Mouse (Mus musculus) midbrain, postnatal 0 days (tissue): ENCODE measurements around the gene Atg101. TPM values are rescaled to one million over a fixed set of nuclear protein-coding genes. Genes with fewer than 3 reads are reported as not detected.
A peak's percentile ranks its signal among the peaks of the same experiment; 100 is the strongest.

ENCODE experiments used
- ATAC-seq: fragments of 200-750 bp; cut with Nextera tagmentation; 2 replicates; pipeline ENCODE4 v1.8.0; 2017; ENCODE audit warnings: moderate number of reproducible peaks, mild to moderate bottlenecking, moderate TSS enrichment, moderate library complexity; ENCODE audit not compliant: low FRiP score
- DNase-seq: peaks from one replicate; pipeline ENCODE4 v3.0.0-alpha.2; 2015; ENCODE audit warnings: low spot score
- H3K27ac ChIP-seq: fragments of 300-500 bp; sonication (generic); 2 replicates; pipeline ENCODE4 v1.5.1; 2014; ENCODE audit warnings: low read depth, mild to moderate bottlenecking, low read length, mixed read lengths
- H3K27me3 ChIP-seq: fragments of 300-500 bp; sonication (generic); 2 replicates; pipeline ENCODE4 v1.6.1; 2014; ENCODE audit warnings: low read length, control low read depth, mixed read lengths; ENCODE audit not compliant: insufficient read depth
- H3K36me3 ChIP-seq: fragments of 300-500 bp; sonication (generic); 2 replicates; pipeline ENCODE4 v1.6.1; 2014; ENCODE audit warnings: low read length, control low read depth, mixed read lengths; ENCODE audit not compliant: insufficient read depth
- H3K4me1 ChIP-seq: fragments of 300-500 bp; sonication (generic); 2 replicates; pipeline ENCODE4 v1.6.1; 2014; ENCODE audit warnings: mild to moderate bottlenecking, control low read depth, antibody characterized with exemption, low read length, mixed read lengths; ENCODE audit not compliant: insufficient read depth
- H3K4me2 ChIP-seq: fragments of 300-500 bp; sonication (generic); 2 replicates; pipeline ENCODE4 v1.6.1; 2014; ENCODE audit warnings: low read depth, mild to moderate bottlenecking, low read length, mixed read lengths; ENCODE audit not compliant: poor library complexity, severe bottlenecking
- H3K4me3 ChIP-seq: fragments of 300-500 bp; sonication (generic); 2 replicates; pipeline ENCODE4 v1.5.1; 2014; ENCODE audit warnings: low read depth, mild to moderate bottlenecking, low read length, moderate library complexity
- H3K9ac ChIP-seq: fragments of 300-500 bp; sonication (generic); replicated peaks from 2 replicates; pipeline ENCODE4 v1.6.1; 2014; ENCODE audit warnings: mild to moderate bottlenecking, low read length, moderate library complexity, mixed read lengths; ENCODE audit not compliant: poor library complexity, severe bottlenecking
- H3K9me3 ChIP-seq: fragments of 300-500 bp; sonication (generic); 2 replicates; pipeline ENCODE4 v1.6.1; 2016; ENCODE audit warnings: low read length, control low read depth
- CTCF ChIP-seq: IDR thresholded peaks from 2 replicates; pipeline ENCODE4 v1.5.1; 2016; ENCODE audit warnings: antibody characterized with exemption, mild to moderate bottlenecking
- whole genome bisulfite sequencing: fragments of 180-500 bp; shearing (Covaris S2); extraction: QIAGEN DNeasy Blood & Tissue Kit; methylation state at CpG from one replicate; pipeline ENCODE4 v1.1.7; 2014; 5-methylcytosine and 5-hydroxymethylcytosine counted together
- polyA plus RNA-seq: library from polyadenylated mRNA; unstranded; fragments of >200 nt; fragmentation: Nextera tagmentation; extraction: Ambion mirVana; gene quantifications from 2 replicates; pipeline ENCODE4 v1.2.1, GENCODE M21; 2015
- total RNA-seq: library from RNA; depleted of rRNA; stranded (reverse); fragments of >200 nt; gene quantifications from 2 replicates; pipeline ENCODE4 v1.2.3, GENCODE M21; 2014; rRNA removed

Gene Atg101
- total and polyA plus RNA-seq, 2 experiments from 2014 or later: 33.5 to 74.2 TPM

GRCm38 (mm10) chr15:101333648-101334047 is 49.6 kb downstream of the Atg101 start:
- no peaks in the 10 kb centered on the region for H3K4me1 ChIP-seq
- H3K27me3 ChIP-seq: no peaks in the 10 kb centered on the region
- no peak overlapping the region for H3K4me3 ChIP-seq
- H3K9me3 ChIP-seq: no peaks in the 10 kb centered on the region
- no peak overlapping the region for H3K27ac ChIP-seq
- TF ChIP-seq CTCF: no peak
- H3K9ac ChIP-seq: no peak overlapping the region
- no peak for ATAC-seq
- no peaks in the 10 kb centered on the region for H3K36me3 ChIP-seq
- no peak for DNase-seq
- no peak overlapping the region for H3K4me2 ChIP-seq
- WGBS: 62% methylated on average over 4 of the region's 4 CpGs

GRCm38 (mm10) chr15:101336474-101337174 is 52.6 kb downstream of the Atg101 start:
- no peak overlapping the region for H3K9ac ChIP-seq
- no peak overlapping the region for H3K27ac ChIP-seq
- ATAC-seq: no peak
- no peaks in the 10 kb centered on the region for H3K4me1 ChIP-seq
- no peak for DNase-seq
- H3K4me3 ChIP-seq: no peak overlapping the region
- H3K36me3 ChIP-seq: no peaks in the 10 kb centered on the region
- WGBS: 39% methylated on average over 24 of the region's 24 CpGs
- no peaks in the 10 kb centered on the region for H3K27me3 ChIP-seq
- H3K9me3 ChIP-seq: no peaks in the 10 kb centered on the region
- TF ChIP-seq CTCF: no peak
- H3K4me2 ChIP-seq: no peak overlapping the region

- no peaks in the 10 kb centered on the region for H3K4me1 ChIP-seq
- TF ChIP-seq CTCF: no peak
- H3K4me2 ChIP-seq: no peak overlapping the region
- no peak for ATAC-seq
- no peak overlapping the region for H3K4me3 ChIP-seq
- no peak overlapping the region for H3K27ac ChIP-seq
- no peak overlapping the region for H3K9ac ChIP-seq
- no peaks in the 10 kb centered on the region for H3K36me3 ChIP-seq
- H3K9me3 ChIP-seq: no peaks in the 10 kb centered on the region
- H3K27me3 ChIP-seq: no peaks in the 10 kb centered on the region
- WGBS: 86% methylated on average over 4 of the region's 4 CpGs
- no peak for DNase-seq
Observed at GRCm38 (mm10) chr15:101338359-101338758, 54.3 kb downstream of the Atg101 start.

- H3K9me3 ChIP-seq: no peaks in the 10 kb centered on the region
- peak; percentile 75 for ATAC-seq
- H3K36me3 ChIP-seq: no peaks in the 10 kb centered on the region
- no peak overlapping the region for H3K4me3 ChIP-seq
- H3K27ac ChIP-seq: no peak overlapping the region
- 0% methylated on average over 2 of the region's 2 CpGs for WGBS
- peak; percentile 92 for DNase-seq
- H3K9ac ChIP-seq: no peak overlapping the region
- peak; percentile 99 for TF ChIP-seq CTCF
- H3K4me1 ChIP-seq: no peaks in the 10 kb centered on the region
- no peak overlapping the region for H3K4me2 ChIP-seq
- no peaks in the 10 kb centered on the region for H3K27me3 ChIP-seq
Observed at GRCm38 (mm10) chr15:101339537-101339936, 55.5 kb downstream of the Atg101 start.

Other genes with a start within 250 kb of the Atg101 start
- gene Gm47841, start 236.9 kb upstream of the Atg101 start, total RNA-seq: not detected in 2 replicates
- not detected in 2 replicates for gene Gm47841, start 236.9 kb upstream of the Atg101 start, polyA plus RNA-seq
- gene Fignl2, start 205.7 kb upstream of the Atg101 start, total RNA-seq: 1.0 and 3.4 TPM in 2 replicates
- gene Fignl2, start 205.7 kb upstream of the Atg101 start, polyA plus RNA-seq: 0.04 and 0.05 TPM in 2 replicates
- gene Ankrd33, start 168.5 kb upstream of the Atg101 start, total RNA-seq: not detected in 2 replicates
- not detected in 2 replicates for gene Ankrd33, start 168.5 kb upstream of the Atg101 start, polyA plus RNA-seq
- 8.4 and 11.2 TPM in 2 replicates for gene Acvrl1, start 155.8 kb upstream of the Atg101 start, total RNA-seq
- 6.1 and 6.7 TPM in 2 replicates for gene Acvrl1, start 155.8 kb upstream of the Atg101 start, polyA plus RNA-seq
- gene Acvr1b, start 110.2 kb upstream of the Atg101 start, total RNA-seq: 77.8 and 86.8 TPM in 2 replicates
- 15.2 and 15.8 TPM in 2 replicates for gene Acvr1b, start 110.2 kb upstream of the Atg101 start, polyA plus RNA-seq
- 6.3 and 7.7 TPM in 2 replicates for gene Grasp, start 60.1 kb upstream of the Atg101 start, total RNA-seq
- 1.8 and 1.9 TPM in 2 replicates for gene Grasp, start 60.1 kb upstream of the Atg101 start, polyA plus RNA-seq
- 6.9 and 7.7 TPM in 2 replicates for gene Nr4a1, start 30.0 kb upstream of the Atg101 start, total RNA-seq
- 6.9 and 7.0 TPM in 2 replicates for gene Nr4a1, start 30.0 kb upstream of the Atg101 start, polyA plus RNA-seq
- gene 6030408B16Rik, start 8.9 kb downstream of the Atg101 start, total RNA-seq: not detected in 2 replicates
- gene 6030408B16Rik, start 8.9 kb downstream of the Atg101 start, polyA plus RNA-seq: 0.22 and 0.33 TPM in 2 replicates
- gene Krt80, start 85.9 kb downstream of the Atg101 start, total RNA-seq: 0.09 and 1.0 TPM in 2 replicates
- gene Krt80, start 85.9 kb downstream of the Atg101 start, polyA plus RNA-seq: 0.16 and 0.33 TPM in 2 replicates
- gene Krt7, start 126.8 kb downstream of the Atg101 start, total RNA-seq: 0.49 and 0.52 TPM in 2 replicates
- gene Krt7, start 126.8 kb downstream of the Atg101 start, polyA plus RNA-seq: 0.20 and 0.82 TPM in 2 replicates
- 0.76 and 1.2 TPM in 2 replicates for gene Krt87, start 154.5 kb downstream of the Atg101 start, total RNA-seq
- gene Krt87, start 154.5 kb downstream of the Atg101 start, polyA plus RNA-seq: 0.76 and 0.84 TPM in 2 replicates
- gene Krt88, start 163.5 kb downstream of the Atg101 start, total RNA-seq: not detected in 2 replicates
- gene Krt88, start 163.5 kb downstream of the Atg101 start, polyA plus RNA-seq: not detected in 2 replicates
- 0.28 and 0.49 TPM in 2 replicates for gene Krt81, start 179.5 kb downstream of the Atg101 start, total RNA-seq
- gene Krt81, start 179.5 kb downstream of the Atg101 start, polyA plus RNA-seq: 0.17 TPM in 1 of 2 replicates, not detected in the other
- 0.38 TPM in 1 of 2 replicates, not detected in the other for gene Krt86, start 189.2 kb downstream of the Atg101 start, total RNA-seq
- 0.15 and 0.17 TPM in 2 replicates for gene Krt86, start 189.2 kb downstream of the Atg101 start, polyA plus RNA-seq
- gene Krt83, start 207.2 kb downstream of the Atg101 start, total RNA-seq: not detected in 2 replicates
- not detected in 2 replicates for gene Krt83, start 207.2 kb downstream of the Atg101 start, polyA plus RNA-seq
- gene Gm49425, start 233.0 kb downstream of the Atg101 start, total RNA-seq: not detected in 2 replicates
- gene Gm49425, start 233.0 kb downstream of the Atg101 start, polyA plus RNA-seq: not detected in 2 replicates
- gene Krt84, start 248.5 kb downstream of the Atg101 start, total RNA-seq: not detected in 2 replicates
- not detected in 2 replicates for gene Krt84, start 248.5 kb downstream of the Atg101 start, polyA plus RNA-seq